Mouse (Mus musculus) limb, embryonic 12.5 days (tissue): ENCODE measurements at regions not wholly inside any gene's neighbourhood (a gene's known extent, or its start where the extent isn't known, plus 50 kb on each side); places are given as distances from the start of the nearest gene placed in this dataset.

Experiments
- ATAC-seq: fragments of 200-750 bp; cut with Nextera tagmentation; 2 replicates; pipeline ENCODE4 v1.8.0; 2017; ENCODE audit warnings: low read depth, moderate TSS enrichment; ENCODE audit not compliant: insufficient number of reproducible peaks, insufficient read depth, low FRiP score, low TSS enrichment
- H3K27ac ChIP-seq: fragments of 300-500 bp; sonication (generic); 2 replicates; pipeline ENCODE4 v1.5.1; 2016; ENCODE audit warnings: mild to moderate bottlenecking, moderate library complexity
- H3K27me3 ChIP-seq: fragments of 300-500 bp; sonication (generic); 2 replicates; pipeline ENCODE4 v1.6.1; 2016; ENCODE audit warnings: mild to moderate bottlenecking, moderate library complexity
- H3K36me3 ChIP-seq: fragments of 300-500 bp; sonication (generic); 2 replicates; pipeline ENCODE4 v1.6.1; 2016; ENCODE audit warnings: mild to moderate bottlenecking, moderate library complexity
- H3K4me1 ChIP-seq: fragments of 300-500 bp; sonication (generic); replicated peaks from 2 replicates; pipeline ENCODE4 v1.6.1; 2016
- H3K4me2 ChIP-seq: fragments of 300-500 bp; sonication (generic); 2 replicates; pipeline ENCODE4 v1.6.1; 2016; ENCODE audit warnings: mild to moderate bottlenecking, moderate library complexity
- H3K4me3 ChIP-seq: fragments of 300-500 bp; sonication (generic); replicated peaks from 2 replicates; pipeline ENCODE4 v1.5.1; 2016; ENCODE audit warnings: mild to moderate bottlenecking
- H3K9ac ChIP-seq: fragments of 300-500 bp; sonication (generic); replicated peaks from 2 replicates; pipeline ENCODE4 v1.6.1; 2016; ENCODE audit warnings: mild to moderate bottlenecking, moderate library complexity
- H3K9me3 ChIP-seq: fragments of 300-500 bp; sonication (generic); 2 replicates; pipeline ENCODE4 v1.6.1; 2016; ENCODE audit warnings: mild to moderate bottlenecking, moderate library complexity
- WGBS: fragments of 180-500 bp; shearing (Covaris S2); methylation state at CpG from one replicate; pipeline ENCODE4 v1.1.7; 2016; 5-methylcytosine and 5-hydroxymethylcytosine counted together

DNA sequence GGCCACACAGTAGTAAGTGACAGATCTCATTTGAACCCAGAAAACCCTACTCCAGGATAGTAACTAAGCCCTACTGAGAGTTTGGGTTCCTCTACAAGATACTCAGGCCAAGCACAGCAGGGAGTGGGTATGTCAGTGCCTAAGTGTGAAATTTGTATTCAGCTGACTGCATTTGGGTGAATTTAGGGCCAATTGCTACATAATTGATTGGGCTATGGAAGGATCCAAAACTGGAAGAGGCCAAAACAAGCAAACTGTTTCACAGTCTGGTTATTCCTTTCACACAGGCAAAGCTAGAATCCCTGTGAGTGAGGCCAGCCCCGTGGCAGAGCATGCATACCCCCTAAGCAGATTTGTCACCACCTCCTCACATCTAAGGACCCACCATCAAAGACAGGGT, 221.9 kb upstream of the Gm9747 start:
- no peak overlapping the region for H3K27ac ChIP-seq

DNA sequence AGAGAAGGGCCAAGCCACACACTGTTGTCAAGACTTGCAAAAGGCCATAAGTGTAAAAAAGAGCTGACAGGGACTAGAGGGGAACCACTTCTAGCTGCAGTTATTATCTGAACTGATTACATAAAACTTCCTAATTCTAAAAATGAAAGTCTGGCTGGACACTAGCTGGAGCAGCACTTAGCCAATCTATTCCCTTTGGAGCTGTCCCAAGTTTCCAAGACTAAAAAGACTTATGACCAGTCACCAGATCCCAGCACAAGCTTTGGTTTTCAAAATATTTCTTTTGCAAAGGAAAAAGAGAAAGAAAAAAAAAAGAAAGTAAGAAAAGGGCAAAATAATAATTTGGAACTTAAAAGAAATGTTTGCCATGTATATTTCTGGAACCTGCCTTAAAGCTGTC, 217.6 kb upstream of the Gm9747 start:
- H3K27ac ChIP-seq, result no peak overlapping the region
- H3K4me1 ChIP-seq, result no peaks in the 10 kb centered on the region
- H3K9ac ChIP-seq, result no peak overlapping the region
- no peak overlapping the region for H3K4me3 ChIP-seq
- no peaks in the 10 kb centered on the region for H3K9me3 ChIP-seq
- H3K4me2 ChIP-seq, result no peak overlapping the region
- H3K36me3 ChIP-seq, result no peaks in the 10 kb centered on the region
- ATAC-seq, result no peak
- H3K27me3 ChIP-seq, result no peaks in the 10 kb centered on the region

More for the DNA sequence above, 221.9 kb upstream of the Gm9747 start:
- H3K36me3 ChIP-seq, result no peaks in the 10 kb centered on the region
- no peak overlapping the region for H3K9ac ChIP-seq
- no peak overlapping the region for H3K4me3 ChIP-seq
- H3K4me1 ChIP-seq, result no peaks in the 10 kb centered on the region
- no peak for ATAC-seq
- no peaks in the 10 kb centered on the region for H3K9me3 ChIP-seq
- H3K4me2 ChIP-seq, result no peak overlapping the region
- H3K27me3 ChIP-seq, result no peaks in the 10 kb centered on the region
- WGBS, result 74% methylated on average over 1 of the region's 1 CpGs

- Histone ChIP-seq H3K4me1 (no peaks in the 10 kb centered on the region), H3K9ac (no peak overlapping the region), H3K4me2 (no peak overlapping the region), H3K27me3 (no peaks in the 10 kb centered on the region), H3K4me3 (no peak overlapping the region), H3K9me3 (no peaks in the 10 kb centered on the region; the same call in 1 of the 2 replicates), H3K27ac (no peak overlapping the region), H3K36me3 (no peaks in the 10 kb centered on the region)
- no peak for ATAC-seq
- 78% methylated on average over 7 of the region's 7 CpGs for WGBS
Measured at GRCm38 (mm10) chr1:82018701-82019404, 214.1 kb upstream of the Gm9747 start.

GRCm38 (mm10) chr1:82027761-82028160, 205.2 kb upstream of the Gm9747 start:
- ATAC-seq, result no peak
- no peak overlapping the region for H3K4me2 ChIP-seq

GRCm38 (mm10) chr1:82031130-82031529, 201.8 kb upstream of the Gm9747 start:
- Histone ChIP-seq H3K9ac (no peak overlapping the region), H3K36me3 (no peaks in the 10 kb centered on the region), H3K4me3 (no peak overlapping the region), H3K9me3 (no peaks in the 10 kb centered on the region), H3K27ac (no peak overlapping the region), H3K4me2 (no peak overlapping the region), H3K4me1 (no peaks in the 10 kb centered on the region), H3K27me3 (no peaks in the 10 kb centered on the region)
- 82% methylated on average over 7 of the region's 7 CpGs for WGBS
- no peak for ATAC-seq

More at GRCm38 (mm10) chr1:82027761-82028160, 205.2 kb upstream of the Gm9747 start:
- Histone ChIP-seq H3K4me1 (no peaks in the 10 kb centered on the region), H3K4me3 (no peak overlapping the region), H3K36me3 (no peaks in the 10 kb centered on the region), H3K27me3 (no peaks in the 10 kb centered on the region), H3K9ac (no peak overlapping the region), H3K9me3 (no peaks in the 10 kb centered on the region; the same call in 1 of the 2 replicates), H3K27ac (no peak overlapping the region)

- Histone ChIP-seq H3K9ac (no peak overlapping the region), H3K9me3 (no peaks in the 10 kb centered on the region), H3K36me3 (no peaks in the 10 kb centered on the region), H3K4me2 (no peak overlapping the region), H3K4me3 (no peak overlapping the region), H3K27ac (no peak overlapping the region), H3K4me1 (no peaks in the 10 kb centered on the region), H3K27me3 (no peaks in the 10 kb centered on the region)
- ATAC-seq, result no peak
- 88% methylated on average over 1 of the region's 1 CpGs for WGBS
Measured at GRCm38 (mm10) chr1:82032410-82032809, 200.5 kb upstream of the Gm9747 start.

GRCm38 (mm10) chr1:82038171-82038570, 194.7 kb upstream of the Gm9747 start:
- Histone ChIP-seq H3K9ac (no peak overlapping the region), H3K36me3 (no peaks in the 10 kb centered on the region), H3K27me3 (no peaks in the 10 kb centered on the region), H3K9me3 (no peaks in the 10 kb centered on the region), H3K4me2 (no peak overlapping the region), H3K4me1 (no peaks in the 10 kb centered on the region), H3K27ac (no peak overlapping the region), H3K4me3 (no peak overlapping the region)
- no peak for ATAC-seq
- 82% methylated on average over 4 of the region's 4 CpGs for WGBS

DNA sequence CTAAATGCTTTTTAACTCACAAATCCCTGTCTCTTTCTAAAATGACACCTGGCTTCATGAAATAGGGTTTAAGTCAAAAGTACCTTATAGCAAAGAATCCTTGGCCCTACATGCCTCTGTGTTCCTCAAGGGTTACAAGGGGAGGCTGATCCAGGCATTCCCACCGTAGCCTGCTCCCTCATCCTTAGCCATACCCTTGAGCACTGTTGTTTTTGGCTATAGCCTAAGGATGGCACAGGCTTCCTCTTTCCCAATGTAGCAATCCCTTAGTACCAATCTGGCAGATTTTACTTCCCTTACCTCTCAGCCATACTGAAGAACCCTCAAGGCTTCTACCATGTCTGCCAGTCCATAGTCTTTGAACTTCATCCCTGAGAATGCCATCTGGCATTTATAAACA, 194.2 kb upstream of the Gm9747 start:
- Histone ChIP-seq H3K4me2 (no peak overlapping the region), H3K27me3 (no peaks in the 10 kb centered on the region)
- 85% methylated on average over 1 of the region's 1 CpGs for WGBS

GRCm38 (mm10) chr1:82041286-82042050, 191.4 kb upstream of the Gm9747 start:
- Histone ChIP-seq H3K4me1 (no peaks in the 10 kb centered on the region), H3K27me3 (no peaks in the 10 kb centered on the region), H3K27ac (no peak overlapping the region), H3K36me3 (no peaks in the 10 kb centered on the region), H3K9ac (no peak overlapping the region), H3K9me3 (no peaks in the 10 kb centered on the region), H3K4me3 (no peak overlapping the region), H3K4me2 (no peak overlapping the region)
- no peak for ATAC-seq
- 63% methylated on average over 3 of the region's 3 CpGs for WGBS

More for the DNA sequence above, 194.2 kb upstream of the Gm9747 start:
- H3K4me1 ChIP-seq, result no peaks in the 10 kb centered on the region
- H3K4me3 ChIP-seq, result no peak overlapping the region
- H3K36me3 ChIP-seq, result no peaks in the 10 kb centered on the region
- ATAC-seq, result no peak
- no peaks in the 10 kb centered on the region for H3K9me3 ChIP-seq
- no peak overlapping the region for H3K9ac ChIP-seq
- no peak overlapping the region for H3K27ac ChIP-seq

GRCm38 (mm10) chr1:82042051-82042432, 190.9 kb upstream of the Gm9747 start:
- Histone ChIP-seq H3K9me3 (no peaks in the 10 kb centered on the region), H3K27me3 (no peaks in the 10 kb centered on the region), H3K4me2 (no peak overlapping the region), H3K4me3 (no peak overlapping the region), H3K36me3 (no peaks in the 10 kb centered on the region), H3K4me1 (no peaks in the 10 kb centered on the region), H3K27ac (no peak overlapping the region), H3K9ac (no peak overlapping the region)
- no peak for ATAC-seq
- WGBS, result 17% methylated on average over 2 of the region's 2 CpGs

DNA sequence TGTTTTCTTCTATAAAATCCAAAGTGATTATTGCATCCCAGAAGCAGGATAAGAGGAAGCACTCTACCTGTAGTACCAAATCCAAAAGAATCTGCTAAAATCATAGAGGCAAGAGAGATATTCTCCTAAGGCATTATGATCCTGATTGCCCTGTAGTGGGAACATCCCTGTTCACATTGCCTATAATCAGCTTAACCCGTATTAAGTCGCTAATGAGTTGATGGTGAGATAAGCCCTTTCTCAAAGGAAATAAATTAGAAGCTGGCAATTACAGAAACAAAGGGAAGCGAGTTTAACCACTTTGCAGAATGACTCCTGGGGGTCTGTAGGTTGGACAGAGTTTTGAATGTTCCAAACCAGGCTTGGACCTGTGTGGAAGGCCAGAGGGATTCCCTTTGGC, 190.4 kb upstream of the Gm9747 start:
- Histone ChIP-seq H3K9me3 (no peaks in the 10 kb centered on the region), H3K4me3 (no peak overlapping the region), H3K27ac (no peak overlapping the region), H3K4me2 (no peak overlapping the region), H3K36me3 (no peaks in the 10 kb centered on the region), H3K27me3 (no peaks in the 10 kb centered on the region), H3K9ac (no peak overlapping the region), H3K4me1 (no peaks in the 10 kb centered on the region)
- 40% methylated on average over 3 of the region's 3 CpGs for WGBS
- ATAC-seq, result no peak

GRCm38 (mm10) chr1:82066291-82066690, 166.6 kb upstream of the Gm9747 start:
- no peak overlapping the region for H3K4me3 ChIP-seq
- H3K27ac ChIP-seq, result no peak overlapping the region
- WGBS, result 86% methylated on average over 6 of the region's 6 CpGs
- ATAC-seq, result no peak
- H3K36me3 ChIP-seq, result no peaks in the 10 kb centered on the region
- no peak overlapping the region for H3K4me2 ChIP-seq
- no peaks in the 10 kb centered on the region for H3K27me3 ChIP-seq
- no peaks in the 10 kb centered on the region for H3K9me3 ChIP-seq
- no peaks in the 10 kb centered on the region for H3K4me1 ChIP-seq
- no peak overlapping the region for H3K9ac ChIP-seq
